13 mouse cellular contexts compared by ENCODE assay signal in genomic region chr2:84474651-84475050, GRCm38 (mm10). TPM values are rescaled to one million over a fixed set of nuclear protein-coding genes. Genes with fewer than 3 reads are reported as not detected.
DNase-seq lines count a peak whose midpoint lies in the region; ATAC-seq lines count a peak whose summit lies in the region.
"Had no signal": no experiment of that assay in that cellular context is flagged by ENCODE, and none has a peak within 500 bp of the region (broad histone marks: within the 10 kb centered on the region; RNA-seq: fewer than 3 reads in every experiment).

No protein-coding gene starts in this region.

- 10% methylated on average over 6 of the region's 6 CpGs for WGBS in neural tube, embryonic 14.5 days
- 4% methylated on average over 6 of the region's 6 CpGs for WGBS in heart, embryonic 13.5 days

- no peak overlapping the region for H3K4me3 ChIP-seq in neural tube, embryonic 14.5 days (ENCODE audit: low read depth, low read length)
- peak overlapping the region; percentile 51 for H3K4me3 ChIP-seq in heart, embryonic 13.5 days
- H3K4me3 ChIP-seq: erythroblast, embryonic 14.5 days; neural tube, embryonic 12.5 days had no signal

- H3K4me2 ChIP-seq in neural tube, embryonic 14.5 days (ENCODE audit: low read depth, low read length), result no peak overlapping the region
- peak overlapping the region; percentile 66 for H3K4me2 ChIP-seq in heart, embryonic 13.5 days

- 0 out of 2 replicates have a peak overlapping the region, but pooled peaks have one; percentile 28 for H3K9ac ChIP-seq in neural tube, embryonic 14.5 days (replicated peaks; ENCODE audit: low read depth, low read length)
- H3K9ac ChIP-seq in heart, embryonic 13.5 days, result peak overlapping the region; percentile 83
- H3K9ac ChIP-seq: neural tube, embryonic 12.5 days had no signal

- DNase-seq in adrenal gland, adult (ENCODE audit: inconsistent age in 2 of 2, low spot score in 1 of 2), result peak; percentile 54 to 86
- no peak for DNase-seq in adrenal gland, postnatal 4 days (ENCODE audit: low spot score in 2 of 2)
- no peak for DNase-seq in neural tube, embryonic 10.5 days (ENCODE audit: extremely low spot score, low spot score)
- no peak for DNase-seq in natural killer cell, adult 2 months (ENCODE audit: low spot score in 2 of 2)
- no peak for DNase-seq in Muller cell, postnatal 12 days (ENCODE audit: inconsistent ontology term)
- DNase-seq in ovary, postnatal 36 days (ENCODE audit: low spot score), result no peak
- DNase-seq: cerebellum, adult 8-10 months; gastrocnemius, postnatal 25 days; kidney, adult 8-10 months had no signal

- H3K27ac ChIP-seq in neural tube, embryonic 14.5 days (ENCODE audit: low read depth, low read length), result no peak overlapping the region
- H3K27ac ChIP-seq in heart, embryonic 13.5 days (replicated peaks), result peak overlapping the region; percentile 96
- H3K27ac ChIP-seq: neural tube, embryonic 12.5 days had no signal

- no peaks in the 10 kb centered on the region for H3K9me3 ChIP-seq in neural tube, embryonic 14.5 days (ENCODE audit: control insufficient read depth, low read length)
- no peaks in the 10 kb centered on the region for H3K9me3 ChIP-seq in heart, embryonic 13.5 days
- H3K9me3 ChIP-seq: neural tube, embryonic 12.5 days had no signal

- H3K36me3 ChIP-seq in neural tube, embryonic 14.5 days (ENCODE audit: control insufficient read depth, insufficient read depth, low read length), result no peaks in the 10 kb centered on the region
- H3K36me3 ChIP-seq in heart, embryonic 13.5 days, result peaks cover 36% of the 10 kb centered on the region
- H3K36me3 ChIP-seq: neural tube, embryonic 12.5 days had no signal

- ATAC-seq in neural tube, embryonic 14.5 days (ENCODE audit: low read depth), result no peak
- no peak for ATAC-seq in heart, embryonic 13.5 days (ENCODE audit: extremely low read depth, insufficient number of reproducible peaks, low FRiP score, low TSS enrichment)

- H3K4me1 ChIP-seq in neural tube, embryonic 14.5 days (ENCODE audit: control insufficient read depth, insufficient read depth, low read length), result no peaks in the 10 kb centered on the region
- peaks cover 48% of the 10 kb centered on the region for H3K4me1 ChIP-seq in heart, embryonic 13.5 days

- H3K27me3 ChIP-seq in neural tube, embryonic 14.5 days (ENCODE audit: control insufficient read depth, insufficient read depth, low read length), result no peaks in the 10 kb centered on the region
- H3K27me3 ChIP-seq in heart, embryonic 13.5 days (replicated peaks), result no peaks in the 10 kb centered on the region
- H3K27me3 ChIP-seq: neural tube, embryonic 12.5 days had no signal

RNA-seq across cellular contexts. Expression of gene Tfpi, which starts 1.9 kb away (rescaled TPM):
- 10 to 100 TPM; 70.5 to 76.6 TPM for total RNA-seq in adrenal gland, postnatal 4 days (2021)
- polyA plus RNA-seq in neural tube, embryonic 14.5 days (2014; fragmentation: Nextera tagmentation; extraction: Ambion mirVana), result 4.5 and 25.3 TPM in 2 replicates
- 72.0 and 80.3 TPM in 2 replicates for polyA plus RNA-seq in heart, embryonic 13.5 days (2015; fragmentation: Nextera tagmentation; extraction: Ambion mirVana)
- polyA plus RNA-seq: erythroblast, embryonic 14.5 days had no signal

RNA-seq across cellular contexts. Expression of gene Calcrl, which starts 49.4 kb away (rescaled TPM):
- 10 to 100 TPM; 30.1 to 30.2 TPM for total RNA-seq in adrenal gland, postnatal 4 days (2021)
- 28.4 and 29.6 TPM in 2 replicates for polyA plus RNA-seq in neural tube, embryonic 14.5 days (2014; fragmentation: Nextera tagmentation; extraction: Ambion mirVana)
- polyA plus RNA-seq in heart, embryonic 13.5 days (2015; fragmentation: Nextera tagmentation; extraction: Ambion mirVana), result 38.6 and 39.2 TPM in 2 replicates
- polyA plus RNA-seq: erythroblast, embryonic 14.5 days had no signal

Comparison
In these comparisons a context has a peak if more than half of its experiments do, and no peak if none do; other contexts are left out.
1. DNase-seq: peak in adrenal gland, adult (2 of 2); none in adrenal gland, postnatal 4 days (0 of 2), neural tube, embryonic 10.5 days (single experiment), natural killer cell, adult 2 months (0 of 2), Muller cell, postnatal 12 days (single experiment) and ovary, postnatal 36 days (single experiment).